Mouse (Mus musculus): Measurements from ENCODE around the gene Tshr. TPM values are rescaled to one million over a fixed set of nuclear protein-coding genes. Genes with fewer than 3 reads are reported as not detected.

The Tshr gene
- total RNA-seq, 1 experiment: 0.22 TPM

DNA sequence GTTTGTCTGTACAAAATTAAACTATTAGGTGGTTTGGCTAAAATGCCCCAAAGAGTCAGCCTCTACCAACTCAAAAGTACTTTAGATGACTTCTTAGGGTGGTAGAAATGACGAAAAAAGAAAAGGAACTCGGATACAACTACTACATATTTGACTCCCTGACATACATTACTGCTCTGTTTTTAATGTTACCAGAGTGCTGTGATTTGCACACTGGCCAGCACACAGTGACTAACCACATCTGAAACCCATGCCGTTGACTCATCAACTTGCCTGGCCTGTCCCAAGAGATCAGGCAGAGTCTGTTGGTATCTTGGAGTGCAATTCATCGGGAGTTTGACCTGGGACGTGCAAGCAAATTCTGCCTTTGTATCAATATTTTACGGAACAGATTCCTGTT lies 206.4 kb downstream of the Tshr start:
- Histone ChIP-seq H3K9ac (ENCODE audit: insufficient read depth, low read depth, low read length, poor library complexity, severe bottlenecking) (peak overlapping the region; percentile 99), H3K4me1 (ENCODE audit: control insufficient read depth in 2 of 2, insufficient read depth in 2 of 2, low read length in 2 of 2, poor library complexity in 1 of 2) (no peaks in the 10 kb centered on the region; a peak in 2 of 4 replicates), H3K4me3 (ENCODE audit: insufficient read depth in 1 of 2, low read depth in 1 of 2, low read length in 2 of 2, poor library complexity in 1 of 2, severe bottlenecking in 1 of 2) (peak overlapping the region; percentile 82 to 91), H3K27ac (ENCODE audit: insufficient read depth, low read depth, low read length, poor library complexity, severe bottlenecking) (peak overlapping the region; percentile 99), H3K9me3 (ENCODE audit: control insufficient read depth, insufficient read depth, low read depth, low read length) (no peaks in the 10 kb centered on the region), H3K36me3 (ENCODE audit: control insufficient read depth, insufficient read depth, low read length, poor library complexity, severe bottlenecking) (peaks cover 2% of the 10 kb centered on the region)
- no peak for DNase-seq (ENCODE audit: low read depth, low spot score)
- TF ChIP-seq CHD2 (IDR thresholded peaks at IDR 0.05; ENCODE audit: low read depth, low read length) (no peak), ZNF384 (IDR thresholded peaks at IDR 0.05; ENCODE audit: low read depth, low read length) (no peak), HCFC1 (IDR thresholded peaks at IDR 0.05; ENCODE audit: borderline replicate concordance, insufficient read depth, low read length) (no peak), MAFK (IDR thresholded peaks at IDR 0.05; ENCODE audit: insufficient read depth, low read depth, low read length) (no peak), ZC3H11A (IDR thresholded peaks at IDR 0.05; ENCODE audit: borderline replicate concordance, low read depth, low read length) (no peak)
- in situ Hi-C loops (cut with MboI; ENCODE audit: low sequenced_read_pairs in 2 of 2, unreplicated experiment in 2 of 2): no loop called here

DNA sequence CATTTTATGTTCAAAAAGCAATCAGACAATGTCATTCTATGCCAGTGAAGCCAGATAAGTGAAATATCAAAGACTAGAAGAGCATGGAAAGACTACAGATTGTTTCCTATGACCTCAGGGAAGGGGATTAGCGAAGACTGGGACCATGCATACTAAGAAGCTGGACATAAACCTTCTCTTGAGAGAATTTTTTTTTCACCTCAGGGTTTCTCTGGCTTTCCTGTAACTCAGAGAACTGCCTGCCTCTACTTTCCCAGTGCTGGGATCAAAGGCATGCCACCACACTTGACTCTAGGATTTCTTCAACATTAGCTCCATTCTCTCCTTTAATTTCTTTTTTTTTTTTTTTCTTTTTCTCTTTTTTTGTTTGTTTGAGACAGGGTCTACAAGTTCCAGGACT lies 206.8 kb downstream of the Tshr start:
- TF ChIP-seq CHD2 (IDR thresholded peaks at IDR 0.05; ENCODE audit: low read depth, low read length) (no peak), HCFC1 (IDR thresholded peaks at IDR 0.05; ENCODE audit: borderline replicate concordance, insufficient read depth, low read length) (no peak), MAFK (IDR thresholded peaks at IDR 0.05; ENCODE audit: insufficient read depth, low read depth, low read length) (no peak), ZC3H11A (IDR thresholded peaks at IDR 0.05; ENCODE audit: borderline replicate concordance, low read depth, low read length) (no peak), ZNF384 (IDR thresholded peaks at IDR 0.05; ENCODE audit: low read depth, low read length) (no peak)
- Histone ChIP-seq H3K27ac (ENCODE audit: insufficient read depth, low read depth, low read length, poor library complexity, severe bottlenecking) (peak overlapping the region; percentile 99; the same call in 1 of the 2 replicates), H3K9ac (ENCODE audit: insufficient read depth, low read depth, low read length, poor library complexity, severe bottlenecking) (peak overlapping the region; percentile 99; the same call in 1 of the 2 replicates), H3K36me3 (ENCODE audit: control insufficient read depth, insufficient read depth, low read length, poor library complexity, severe bottlenecking) (no peaks in the 10 kb centered on the region; the same call in 1 of the 2 replicates), H3K4me3 (ENCODE audit: insufficient read depth in 1 of 2, low read depth in 1 of 2, low read length in 2 of 2, poor library complexity in 1 of 2, severe bottlenecking in 1 of 2) (peak overlapping the region; percentile 82 to 91), H3K4me1 (ENCODE audit: control insufficient read depth in 2 of 2, insufficient read depth in 2 of 2, low read length in 2 of 2, poor library complexity in 1 of 2) (no peaks in the 10 kb centered on the region; a peak in 2 of 4 replicates), H3K9me3 (ENCODE audit: control insufficient read depth, insufficient read depth, low read depth, low read length) (no peaks in the 10 kb centered on the region)
- in situ Hi-C loops (cut with MboI; ENCODE audit: low sequenced_read_pairs in 2 of 2, unreplicated experiment in 2 of 2): no loop called here
- DNase-seq (ENCODE audit: low read depth, low spot score): no peak

DNA sequence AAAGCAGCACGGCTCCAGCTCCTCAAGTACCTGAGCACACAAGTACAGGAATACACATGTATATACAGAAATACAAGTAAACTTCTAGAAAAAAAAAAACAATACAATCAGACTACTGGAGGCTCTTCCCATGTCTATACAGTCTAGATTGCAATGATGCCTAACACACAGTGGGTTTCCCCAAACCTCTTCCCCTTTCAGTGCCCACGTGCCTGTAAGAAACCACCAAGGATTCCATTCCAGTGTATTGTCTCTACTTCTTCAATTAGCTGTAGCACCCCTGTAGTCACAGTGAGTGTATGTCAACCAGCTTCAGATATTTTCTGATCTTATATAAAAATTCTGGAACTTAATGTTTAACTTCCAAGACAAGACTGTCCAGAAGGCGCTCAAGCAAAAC lies 207.8 kb downstream of the Tshr start:
- Histone ChIP-seq H3K4me1 (ENCODE audit: control insufficient read depth in 2 of 2, insufficient read depth in 2 of 2, low read length in 2 of 2, poor library complexity in 1 of 2) (no peaks in the 10 kb centered on the region; a peak in 2 of 4 replicates), H3K27ac (ENCODE audit: insufficient read depth, low read depth, low read length, poor library complexity, severe bottlenecking) (no peak overlapping the region), H3K9ac (ENCODE audit: insufficient read depth, low read depth, low read length, poor library complexity, severe bottlenecking) (no peak overlapping the region), H3K36me3 (ENCODE audit: control insufficient read depth, insufficient read depth, low read length, poor library complexity, severe bottlenecking) (no peaks in the 10 kb centered on the region; the same call in 1 of the 2 replicates), H3K4me3 (ENCODE audit: insufficient read depth in 1 of 2, low read depth in 1 of 2, low read length in 2 of 2, poor library complexity in 1 of 2, severe bottlenecking in 1 of 2) (no peak overlapping the region), H3K9me3 (ENCODE audit: control insufficient read depth, insufficient read depth, low read depth, low read length) (no peaks in the 10 kb centered on the region)
- no peak for DNase-seq (ENCODE audit: low read depth, low spot score)
- TF ChIP-seq ZC3H11A (IDR thresholded peaks at IDR 0.05; ENCODE audit: borderline replicate concordance, low read depth, low read length) (no peak), ZNF384 (IDR thresholded peaks at IDR 0.05; ENCODE audit: low read depth, low read length) (no peak), MAFK (IDR thresholded peaks at IDR 0.05; ENCODE audit: insufficient read depth, low read depth, low read length) (no peak), HCFC1 (IDR thresholded peaks at IDR 0.05; ENCODE audit: borderline replicate concordance, insufficient read depth, low read length) (no peak), CHD2 (IDR thresholded peaks at IDR 0.05; ENCODE audit: low read depth, low read length) (no peak)
- in situ Hi-C loops (cut with MboI; ENCODE audit: low sequenced_read_pairs in 2 of 2, unreplicated experiment in 2 of 2): no loop called here

Other genes with a start within 250 kb of the Tshr start
- gene Cep128, start 154 bp upstream of the Tshr start, total RNA-seq (2012; rRNA removed): 8.9 and 10.1 TPM in 2 replicates
- 27.9 and 38.0 TPM in 2 replicates for gene Gtf2a1, start 205.9 kb downstream of the Tshr start, total RNA-seq (2012; rRNA removed)

Data from ES-E14 (cell line).